Mouse (Mus musculus): ENCODE measurements around the gene Eif1ad. TPM values are rescaled to one million over a fixed set of nuclear protein-coding genes. Genes with fewer than 3 reads are reported as not detected.

Eif1ad gene
- polyA plus RNA-seq (2015; fragmentation: Nextera tagmentation; extraction: Ambion mirVana) = 21.4 and 25.3 TPM in 2 replicates

GRCm38 (mm10) chr19:5366175-5367052, at the start of gene Eif1ad:
Gene Eif1ad (plus strand): TSS chr19:5366741.

DNA sequence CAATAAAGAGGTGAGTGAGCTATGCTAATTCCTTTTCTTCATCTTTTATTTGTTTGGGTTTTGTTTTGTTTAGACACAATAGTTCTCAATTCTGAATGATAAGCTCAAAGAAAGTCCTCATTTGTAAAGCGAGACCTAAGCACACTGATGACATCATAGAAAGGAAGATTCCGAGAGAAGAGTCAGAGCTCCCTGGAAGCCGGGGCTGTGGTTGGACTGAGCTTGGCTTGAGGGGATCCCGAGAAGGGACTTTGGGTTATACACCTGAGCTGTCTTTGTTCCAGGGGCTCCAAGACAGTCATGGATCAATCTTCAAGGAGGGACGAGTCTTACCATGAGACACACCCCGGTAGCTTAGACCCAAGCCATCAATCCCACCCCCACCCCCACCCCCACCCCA, 31.1 kb upstream of the Eif1ad start, which contains the start of gene Catsper1:
Catsper1 (plus strand) TSS at position 301 of the 400 bp plus-strand sequence.

GRCm38 (mm10) chr19:5349502-5349873, 17.1 kb upstream of the Eif1ad start, which contains the start of gene Cst6:
Gene Cst6 (minus strand): TSS chr19:5349574.

DNA sequence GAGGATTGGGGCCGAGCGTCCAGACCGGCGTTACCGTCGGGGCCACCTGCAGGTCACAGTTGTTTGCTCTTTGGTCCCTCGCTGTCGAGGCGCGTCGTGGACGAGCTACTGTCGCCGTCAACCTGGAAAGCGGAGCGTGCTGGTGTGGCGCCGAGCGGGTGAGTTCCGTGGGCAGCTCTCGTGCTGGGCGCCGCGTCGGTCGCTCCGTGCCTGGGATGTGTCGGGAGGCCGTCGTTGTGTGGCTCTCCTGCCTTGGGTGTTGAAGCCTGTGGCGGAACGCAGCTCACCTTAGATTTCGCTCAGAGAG, 465 bp downstream of the Eif1ad start, which contains the start of gene Banf1:
Banf1 (minus strand) TSS at position 116 of the 307 bp plus-strand sequence.

DNA sequence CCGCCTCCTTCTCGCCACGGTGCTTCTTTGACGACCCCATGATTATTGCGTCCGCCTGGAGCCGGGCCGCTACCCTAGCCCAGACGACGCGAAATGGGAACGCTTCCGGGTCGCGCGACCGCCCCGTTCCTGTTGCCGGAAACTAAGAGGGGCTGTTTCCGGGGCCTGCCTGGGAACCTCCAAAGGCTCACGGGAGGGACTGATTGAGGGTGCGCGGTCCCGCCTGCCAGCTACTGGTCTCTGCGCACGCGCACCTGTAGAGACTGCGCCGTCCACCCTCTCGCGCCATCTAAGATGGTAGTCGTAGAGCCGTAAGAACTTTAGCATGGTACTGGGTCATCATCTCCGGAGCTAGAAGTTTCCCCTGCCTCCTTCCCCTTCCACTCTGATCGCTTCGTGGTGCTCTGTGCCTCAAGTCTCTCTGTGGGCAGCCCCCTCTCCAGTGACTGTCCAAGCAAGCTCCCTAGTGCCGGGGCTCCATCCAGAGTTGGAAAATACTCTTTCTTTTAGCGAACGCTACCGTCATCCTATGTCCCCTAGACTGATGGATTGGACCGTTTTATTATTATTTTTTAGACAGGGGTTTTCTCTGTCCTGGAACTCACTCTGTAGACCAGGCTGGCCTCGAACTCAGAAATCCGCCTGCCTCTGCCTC, 22.2 kb downstream of the Eif1ad start, which contains the start of gene Sart1:
Sart1 (minus strand) TSS at position 116 of the 655 bp plus-strand sequence.

DNA sequence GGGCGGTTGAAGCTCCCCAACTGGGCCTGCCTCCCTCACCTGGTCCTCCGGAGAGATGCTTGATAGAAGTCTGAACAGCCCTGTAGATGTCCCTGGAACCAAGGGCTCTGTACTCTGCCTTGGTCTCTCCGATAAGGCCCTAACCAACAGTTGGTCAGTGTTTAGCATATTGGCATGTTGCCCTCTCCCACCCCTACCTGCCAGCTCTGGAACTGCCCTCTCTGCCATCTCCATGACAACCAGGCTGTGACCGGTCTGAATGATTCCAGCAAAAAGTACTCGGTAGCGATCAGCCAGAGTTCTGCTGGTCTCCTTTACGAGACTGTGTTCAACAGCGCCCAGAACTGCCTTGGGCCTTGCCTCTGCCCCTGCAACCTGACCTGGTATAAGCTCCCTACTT, 35.8 kb downstream of the Eif1ad start, which contains the start of gene Tsga10ip:
Tsga10ip (minus strand) TSS at position 234 of the 400 bp plus-strand sequence.

Other genes with a start within 250 kb of the Eif1ad start
- 11.7 and 12.5 TPM in 2 replicates for gene Klc2, start 248.2 kb upstream of the Eif1ad start, polyA plus RNA-seq (2015; fragmentation: Nextera tagmentation; extraction: Ambion mirVana)
- 6.6 and 7.4 TPM in 2 replicates for gene Pacs1, start 93.6 kb upstream of the Eif1ad start, polyA plus RNA-seq (2015; fragmentation: Nextera tagmentation; extraction: Ambion mirVana)
- 128 and 129 TPM in 2 replicates for gene Sf3b2, start 71.3 kb upstream of the Eif1ad start, polyA plus RNA-seq (2015; fragmentation: Nextera tagmentation; extraction: Ambion mirVana)
- 0.45 and 0.57 TPM in 2 replicates for gene Gal3st3, start 68.4 kb upstream of the Eif1ad start, polyA plus RNA-seq (2015; fragmentation: Nextera tagmentation; extraction: Ambion mirVana)
- not detected in 2 replicates for gene Catsper1, start 31.0 kb upstream of the Eif1ad start, polyA plus RNA-seq (2015; fragmentation: Nextera tagmentation; extraction: Ambion mirVana)
- 4.5 and 13.1 TPM in 2 replicates for gene Cst6, start 17.2 kb upstream of the Eif1ad start, polyA plus RNA-seq (2015; fragmentation: Nextera tagmentation; extraction: Ambion mirVana)
- 216 and 231 TPM in 2 replicates for gene Banf1, start 427 bp downstream of the Eif1ad start, polyA plus RNA-seq (2015; fragmentation: Nextera tagmentation; extraction: Ambion mirVana)
- 22.0 and 29.6 TPM in 2 replicates for gene Sart1, start 22.0 kb downstream of the Eif1ad start, polyA plus RNA-seq (2015; fragmentation: Nextera tagmentation; extraction: Ambion mirVana)
- 0.13 TPM in 1 of 2 replicates, not detected in the other for gene Tsga10ip, start 35.8 kb downstream of the Eif1ad start, polyA plus RNA-seq (2015; fragmentation: Nextera tagmentation; extraction: Ambion mirVana)
- 361 and 364 TPM in 2 replicates for gene Drap1, start 58.2 kb downstream of the Eif1ad start, polyA plus RNA-seq (2015; fragmentation: Nextera tagmentation; extraction: Ambion mirVana)
- gene AI837181, start 58.4 kb downstream of the Eif1ad start, polyA plus RNA-seq (2015; fragmentation: Nextera tagmentation; extraction: Ambion mirVana) = 46.1 and 48.8 TPM in 2 replicates
- gene Fosl1, start 80.8 kb downstream of the Eif1ad start, polyA plus RNA-seq (2015; fragmentation: Nextera tagmentation; extraction: Ambion mirVana) = not detected in 2 replicates
- gene Ccdc85b, start 91.2 kb downstream of the Eif1ad start, polyA plus RNA-seq (2015; fragmentation: Nextera tagmentation; extraction: Ambion mirVana) = 6.8 and 8.5 TPM in 2 replicates
- gene Fibp, start 93.9 kb downstream of the Eif1ad start, polyA plus RNA-seq (2015; fragmentation: Nextera tagmentation; extraction: Ambion mirVana) = 59.8 and 61.8 TPM in 2 replicates
- gene Ctsw, start 101.8 kb downstream of the Eif1ad start, polyA plus RNA-seq (2015; fragmentation: Nextera tagmentation; extraction: Ambion mirVana) = 0.15 and 0.55 TPM in 2 replicates
- 53.2 and 70.8 TPM in 2 replicates for gene Efemp2, start 107.2 kb downstream of the Eif1ad start, polyA plus RNA-seq (2015; fragmentation: Nextera tagmentation; extraction: Ambion mirVana)
- gene Mus81, start 121.7 kb downstream of the Eif1ad start, polyA plus RNA-seq (2015; fragmentation: Nextera tagmentation; extraction: Ambion mirVana) = 29.2 and 31.8 TPM in 2 replicates
- gene Cfl1, start 123.7 kb downstream of the Eif1ad start, polyA plus RNA-seq (2015; fragmentation: Nextera tagmentation; extraction: Ambion mirVana) = 666 and 916 TPM in 2 replicates
- 0.14 TPM in 1 of 2 replicates, not detected in the other for gene 1700020D05Rik, start 137.0 kb downstream of the Eif1ad start, polyA plus RNA-seq (2015; fragmentation: Nextera tagmentation; extraction: Ambion mirVana)
- 6.4 and 8.5 TPM in 2 replicates for gene Snx32, start 143.8 kb downstream of the Eif1ad start, polyA plus RNA-seq (2015; fragmentation: Nextera tagmentation; extraction: Ambion mirVana)
- gene Ovol1, start 193.9 kb downstream of the Eif1ad start, polyA plus RNA-seq (2015; fragmentation: Nextera tagmentation; extraction: Ambion mirVana) = 0.65 TPM in 1 of 2 replicates, not detected in the other
- gene Ap5b1, start 201.3 kb downstream of the Eif1ad start, polyA plus RNA-seq (2015; fragmentation: Nextera tagmentation; extraction: Ambion mirVana) = 1.1 and 2.0 TPM in 2 replicates
- gene Rnaseh2c, start 235.1 kb downstream of the Eif1ad start, polyA plus RNA-seq (2015; fragmentation: Nextera tagmentation; extraction: Ambion mirVana) = 48.4 and 58.1 TPM in 2 replicates
- 28.4 and 28.8 TPM in 2 replicates for gene Kat5, start 243.5 kb downstream of the Eif1ad start, polyA plus RNA-seq (2015; fragmentation: Nextera tagmentation; extraction: Ambion mirVana)